Mouse (Mus musculus): ENCODE results near the gene Ces1d. TPM values are rescaled to one million over a fixed set of nuclear protein-coding genes. Genes with fewer than 3 reads are reported as not detected.
A peak's percentile ranks its signal among the peaks of the same experiment; 100 is the strongest.

The Ces1d gene
- polyA plus RNA-seq, 1 experiment from 2014 or later: 17.6 TPM

GRCm38 (mm10) chr8:93140696-93141095 is 56.9 kb downstream of the Ces1d start:
- no peaks in the 10 kb centered on the region for H3K36me3 ChIP-seq (ENCODE audit: insufficient read depth)
- H3K9ac ChIP-seq: no peak overlapping the region
- no peak overlapping the region for H3K4me2 ChIP-seq
- WGBS: 40% methylated on average over 1 of the region's 1 CpGs
- peak; percentile 77 for DNase-seq
- H3K4me1 ChIP-seq (ENCODE audit: insufficient read depth): no peaks in the 10 kb centered on the region
- peak; percentile 68 for TF ChIP-seq CTCF (IDR thresholded peaks at IDR 0.05; ENCODE audit: low read depth)
- no peak overlapping the region for H3K27ac ChIP-seq (ENCODE audit: low read depth)
- H3K4me3 ChIP-seq (ENCODE audit: low read depth, low read length): no peak overlapping the region
- H3K27me3 ChIP-seq (ENCODE audit: insufficient read depth, low read length): no peaks in the 10 kb centered on the region
- no peaks in the 10 kb centered on the region for H3K9me3 ChIP-seq (ENCODE audit: low read depth, low read length)
- ATAC-seq (ENCODE audit: insufficient read depth): 0 out of 2 replicates have a peak, but pooled peaks have one; percentile 11

DNA sequence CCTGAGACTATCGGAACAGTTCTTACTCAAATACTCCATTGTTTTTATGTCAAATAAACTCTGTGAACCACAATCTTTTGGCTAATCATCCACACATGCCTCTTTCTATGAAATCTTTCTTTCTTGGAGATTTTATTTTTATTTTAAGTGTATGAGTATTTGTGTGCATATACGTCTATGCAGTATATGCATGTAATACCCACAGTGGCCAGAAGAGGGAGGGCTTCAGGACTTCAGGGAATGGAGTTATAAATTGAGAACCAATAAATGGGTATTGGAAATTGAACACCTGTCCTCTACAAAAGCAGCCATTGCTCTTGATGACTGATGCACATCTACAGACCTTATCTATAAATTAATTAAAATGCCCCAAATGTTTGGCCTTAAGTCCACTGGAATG is 65.4 kb downstream of the Ces1d start:
- Histone ChIP-seq H3K4me1 (ENCODE audit: insufficient read depth) (no peaks in the 10 kb centered on the region), H3K4me2 (no peak overlapping the region), H3K9me3 (ENCODE audit: low read depth, low read length) (no peaks in the 10 kb centered on the region), H3K36me3 (ENCODE audit: insufficient read depth) (no peaks in the 10 kb centered on the region), H3K4me3 (ENCODE audit: low read depth, low read length) (no peak overlapping the region), H3K9ac (no peak overlapping the region), H3K27ac (ENCODE audit: low read depth) (no peak overlapping the region), H3K27me3 (ENCODE audit: insufficient read depth, low read length) (no peaks in the 10 kb centered on the region)
- peak; percentile 47 for TF ChIP-seq CTCF (IDR thresholded peaks at IDR 0.05; ENCODE audit: low read depth)
- no peak for ATAC-seq (ENCODE audit: insufficient read depth)
- peak; percentile 10 for DNase-seq
- 91% methylated on average over 2 of the region's 2 CpGs for WGBS

- H3K36me3 ChIP-seq (ENCODE audit: insufficient read depth): no peaks in the 10 kb centered on the region
- TF ChIP-seq CTCF (IDR thresholded peaks at IDR 0.05; ENCODE audit: low read depth): no peak
- DNase-seq: no peak
- no peaks in the 10 kb centered on the region for H3K27me3 ChIP-seq (ENCODE audit: insufficient read depth, low read length)
- H3K27ac ChIP-seq (ENCODE audit: low read depth): no peak within 1 kb of the TSS
- no peaks in the 10 kb centered on the region for H3K4me1 ChIP-seq (ENCODE audit: insufficient read depth)
- WGBS: 67% methylated on average over 3 of the region's 3 CpGs
- no peaks in the 10 kb centered on the region for H3K9me3 ChIP-seq (ENCODE audit: low read depth, low read length)
- ATAC-seq (ENCODE audit: insufficient read depth): no peak
- no peak within 1 kb of the TSS for H3K4me3 ChIP-seq (ENCODE audit: low read depth, low read length)
- H3K4me2 ChIP-seq: no peak within 1 kb of the TSS
- no peak within 1 kb of the TSS for H3K9ac ChIP-seq
Observed at GRCm38 (mm10) chr8:93131233-93131980, 66.2 kb downstream of the Ces1d start, which contains the start of gene Ces1c. TSS of gene Ces1c (minus strand) at chr8:93131283.

- H3K9ac ChIP-seq: no peak overlapping the region
- no peaks in the 10 kb centered on the region for H3K36me3 ChIP-seq (ENCODE audit: insufficient read depth)
- no peak overlapping the region for H3K4me2 ChIP-seq
- WGBS: 67% methylated on average over 2 of the region's 2 CpGs
- no peak for ATAC-seq (ENCODE audit: insufficient read depth)
- H3K9me3 ChIP-seq (ENCODE audit: low read depth, low read length): no peaks in the 10 kb centered on the region
- TF ChIP-seq CTCF (IDR thresholded peaks at IDR 0.05; ENCODE audit: low read depth): no peak
- H3K4me3 ChIP-seq (ENCODE audit: low read depth, low read length): no peak overlapping the region
- H3K27ac ChIP-seq (ENCODE audit: low read depth): no peak overlapping the region
- no peaks in the 10 kb centered on the region for H3K4me1 ChIP-seq (ENCODE audit: insufficient read depth)
- no peak for DNase-seq
- H3K27me3 ChIP-seq (ENCODE audit: insufficient read depth, low read length): no peaks in the 10 kb centered on the region
Observed at GRCm38 (mm10) chr8:93126476-93126875, 71.2 kb downstream of the Ces1d start.

DNA sequence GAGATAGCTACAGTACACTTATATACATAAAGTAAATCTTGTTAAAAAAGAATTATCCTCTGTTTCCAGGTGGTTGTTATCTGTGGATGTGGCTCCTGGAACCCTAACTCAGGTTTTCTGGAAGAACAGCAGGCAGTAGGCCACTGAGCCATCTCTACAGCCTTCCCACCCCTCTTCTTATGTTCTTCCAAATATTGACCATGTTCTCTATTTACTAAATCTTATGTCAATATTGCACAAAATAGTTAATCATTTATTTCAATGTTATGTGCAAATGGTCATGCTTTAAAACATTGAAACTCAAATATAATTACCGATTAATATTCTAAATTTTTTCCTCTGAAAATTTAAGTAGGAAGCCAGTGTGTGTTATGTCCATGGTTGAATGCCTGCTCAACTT is 75.6 kb downstream of the Ces1d start:
- DNase-seq (no peak), ATAC-seq (ENCODE audit: insufficient read depth) (no peak)
- no peaks in the 10 kb centered on the region for H3K27me3 ChIP-seq (ENCODE audit: insufficient read depth, low read length)
- no peak overlapping the region for H3K4me2 ChIP-seq
- no peaks in the 10 kb centered on the region for H3K9me3 ChIP-seq (ENCODE audit: low read depth, low read length)
- TF ChIP-seq CTCF (IDR thresholded peaks at IDR 0.05; ENCODE audit: low read depth): no peak
- no peak overlapping the region for H3K9ac ChIP-seq
- no peak overlapping the region for H3K27ac ChIP-seq (ENCODE audit: low read depth)
- H3K36me3 ChIP-seq (ENCODE audit: insufficient read depth): no peaks in the 10 kb centered on the region
- no peaks in the 10 kb centered on the region for H3K4me1 ChIP-seq (ENCODE audit: insufficient read depth)
- WGBS: 90% methylated on average over 1 of the region's 1 CpGs
- H3K4me3 ChIP-seq (ENCODE audit: low read depth, low read length): no peak overlapping the region

Other genes with a start within 250 kb of the Ces1d start
- gene Slc6a2, start 237.8 kb downstream of the Ces1d start, polyA plus RNA-seq (2014; fragmentation: Nextera tagmentation; extraction: Ambion mirVana): 0.08 and 0.16 TPM in 2 replicates
- not detected in 2 replicates for gene Ces1a, start 149.6 kb downstream of the Ces1d start, polyA plus RNA-seq (2014; fragmentation: Nextera tagmentation; extraction: Ambion mirVana)
- not detected in 2 replicates for gene Ces1b, start 117.8 kb downstream of the Ces1d start, polyA plus RNA-seq (2014; fragmentation: Nextera tagmentation; extraction: Ambion mirVana)
- gene Ces1c, start 66.6 kb downstream of the Ces1d start, polyA plus RNA-seq (2014; fragmentation: Nextera tagmentation; extraction: Ambion mirVana): not detected in 2 replicates
- gene Ces1e, start 31.8 kb upstream of the Ces1d start, polyA plus RNA-seq (2014; fragmentation: Nextera tagmentation; extraction: Ambion mirVana): 0.09 and 0.17 TPM in 2 replicates
- gene Ces1f, start 81.9 kb upstream of the Ces1d start, polyA plus RNA-seq (2014; fragmentation: Nextera tagmentation; extraction: Ambion mirVana): 4.3 and 5.6 TPM in 2 replicates
- 0.46 and 0.55 TPM in 2 replicates for gene Ces1g, start 139.5 kb upstream of the Ces1d start, polyA plus RNA-seq (2014; fragmentation: Nextera tagmentation; extraction: Ambion mirVana)
- not detected in 2 replicates for gene Ces1h, start 181.9 kb upstream of the Ces1d start, polyA plus RNA-seq (2014; fragmentation: Nextera tagmentation; extraction: Ambion mirVana)

All from lung, embryonic 14.5 days (tissue).